Mouse (Mus musculus) left cerebral cortex, postnatal 36 days (tissue): ENCODE results near the gene Rnf2. TPM values are rescaled to one million over a fixed set of nuclear protein-coding genes. Genes with fewer than 3 reads are reported as not detected.

Experiments
- DNase-seq, 2 experiments: peaks; one replicate each; pipeline ENCODE4 v3.0.0; 2021 to 2022; ENCODE audit warnings: low spot score in 2 of 2, mixed read lengths in 1 of 2
- intact Hi-C: fragments of 180-260 bp; cut with DNase I; formaldehyde crosslinking; loops from one replicate; pipeline ENCODE4 v1.15.1; 2025
- total RNA-seq, 2 experiments: library from RNA; stranded (reverse); gene quantifications; 2 replicates each; pipeline ENCODE4 v1.2.3; 2021

Gene Rnf2
- 10 to 100 TPM; 29.5 to 34.9 TPM for total RNA-seq

DNA sequence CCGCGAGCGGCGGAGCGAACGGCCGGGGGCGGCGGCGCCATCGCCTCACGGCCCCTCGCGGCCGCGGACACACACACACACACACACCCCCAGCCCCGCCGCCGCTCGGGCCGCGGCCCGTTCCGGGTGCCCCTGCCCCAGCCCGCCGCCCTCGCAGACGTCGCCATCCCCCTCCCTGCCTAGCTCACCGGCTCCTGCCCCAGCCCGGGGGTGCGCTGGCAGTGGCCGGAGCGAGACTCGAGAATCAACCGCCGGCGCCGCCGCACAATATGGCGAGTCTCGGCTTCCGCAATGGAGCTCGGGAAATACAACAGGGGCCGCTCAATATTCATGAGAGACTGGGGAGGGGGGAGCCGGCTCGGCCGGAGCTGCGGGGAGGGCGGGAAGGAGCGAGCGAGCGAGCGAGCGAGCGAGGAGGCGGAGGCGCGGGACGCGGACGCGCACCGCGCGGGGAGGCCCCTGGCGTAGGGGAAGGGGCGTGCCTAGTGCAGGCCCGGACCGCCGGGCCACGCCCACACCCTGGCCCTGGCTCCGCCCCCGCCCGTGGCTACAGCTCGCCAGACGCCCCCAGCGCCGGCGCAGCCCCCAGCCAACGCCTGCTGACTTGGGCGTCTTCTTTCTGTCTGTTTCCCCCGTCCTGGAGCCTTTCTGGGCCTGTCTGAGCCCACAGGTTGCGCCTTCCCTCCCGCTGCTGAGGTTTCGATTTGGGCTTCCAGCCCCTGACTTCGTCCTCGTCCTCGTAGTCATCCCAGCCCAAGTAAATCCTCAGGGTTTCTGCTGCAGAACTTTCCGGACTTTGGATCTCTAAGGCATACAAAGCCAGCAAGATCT, at the start of gene Rnf2:
Rnf2 (minus strand) TSS at position 425 of the 831 bp plus-strand sequence.
- DNase-seq, result peak; percentile 88 to 90
- intact Hi-C loops, result no loop called here

DNA sequence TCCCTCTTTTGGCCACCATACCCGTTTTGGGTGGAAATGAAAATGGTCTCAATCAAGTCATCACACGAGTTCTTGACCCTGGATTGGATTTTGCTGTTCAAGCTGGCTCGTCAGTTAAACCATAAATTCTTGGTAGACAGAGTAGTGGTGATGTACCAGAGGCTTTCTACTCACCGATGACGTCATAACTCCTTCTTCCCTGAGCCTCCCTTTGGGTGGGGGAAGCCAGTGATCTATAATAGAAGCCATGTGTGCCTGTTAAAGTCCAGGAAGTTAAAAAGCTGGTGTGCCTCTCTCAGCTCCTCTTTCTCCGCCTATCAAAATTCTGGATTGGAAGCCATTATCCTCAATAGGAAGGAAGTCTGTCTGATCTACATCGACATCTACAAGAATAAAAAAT, 49.0 kb upstream of the Rnf2 start:
- intact Hi-C loops, result no loop called here

DNA sequence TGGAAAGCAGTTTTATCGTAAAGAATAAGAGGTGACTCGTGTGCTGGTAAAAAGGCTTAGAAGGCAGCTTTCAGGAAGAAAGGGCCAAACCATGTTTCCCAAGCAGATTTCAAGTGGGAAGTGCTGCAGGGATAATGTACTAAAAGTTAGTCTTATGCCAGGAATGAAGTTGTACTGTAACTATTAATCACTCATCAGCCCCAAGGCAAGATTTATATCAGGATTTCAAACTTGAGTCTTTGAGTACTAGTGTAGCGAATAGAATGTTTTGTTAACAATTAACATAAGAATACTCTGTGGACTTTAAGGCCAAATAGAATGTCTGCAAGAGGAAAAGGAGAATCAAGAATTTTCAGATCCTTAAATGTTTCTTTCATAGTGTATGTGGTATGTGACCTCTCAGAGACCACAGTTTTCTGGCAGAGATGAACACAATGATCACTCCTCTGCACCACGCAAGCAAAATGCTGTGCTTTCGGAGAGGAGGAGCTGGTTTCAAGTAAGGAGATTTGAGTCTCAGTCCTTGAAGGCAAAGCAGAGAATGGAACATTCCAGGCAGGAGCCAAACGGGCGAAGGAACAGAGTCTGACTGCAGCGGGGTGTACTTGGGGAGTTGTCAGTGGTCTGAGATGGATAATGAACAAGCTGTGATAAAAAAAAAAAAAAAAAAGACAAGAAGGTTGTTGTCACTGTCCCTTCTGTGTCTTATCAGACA, 48.3 kb upstream of the Rnf2 start:
- DNase-seq, result no peak
- intact Hi-C loops, result no loop called here

More for the DNA sequence above, 49.0 kb upstream of the Rnf2 start:
- no peak for DNase-seq

DNA sequence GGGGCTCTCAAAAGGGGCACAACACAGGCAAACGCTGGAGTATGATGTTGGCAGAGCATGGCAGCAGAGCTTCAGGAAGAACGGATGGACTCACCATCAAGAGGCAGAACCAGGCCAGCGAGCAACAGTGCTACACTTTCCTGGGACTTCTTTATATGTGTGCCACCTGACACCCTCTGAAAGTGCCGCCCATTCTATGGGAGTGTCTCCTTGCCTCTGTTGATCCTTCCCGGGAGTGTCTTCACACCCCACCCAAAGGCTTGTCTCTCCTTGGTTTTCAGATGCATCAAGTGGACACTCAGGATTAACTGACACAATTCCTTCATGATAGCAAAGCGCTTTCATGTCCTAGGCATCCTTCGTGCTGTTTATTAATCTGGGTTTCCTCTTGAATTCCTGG, 44.8 kb upstream of the Rnf2 start:
- DNase-seq, result no peak
- intact Hi-C loops, result no loop called here

DNA sequence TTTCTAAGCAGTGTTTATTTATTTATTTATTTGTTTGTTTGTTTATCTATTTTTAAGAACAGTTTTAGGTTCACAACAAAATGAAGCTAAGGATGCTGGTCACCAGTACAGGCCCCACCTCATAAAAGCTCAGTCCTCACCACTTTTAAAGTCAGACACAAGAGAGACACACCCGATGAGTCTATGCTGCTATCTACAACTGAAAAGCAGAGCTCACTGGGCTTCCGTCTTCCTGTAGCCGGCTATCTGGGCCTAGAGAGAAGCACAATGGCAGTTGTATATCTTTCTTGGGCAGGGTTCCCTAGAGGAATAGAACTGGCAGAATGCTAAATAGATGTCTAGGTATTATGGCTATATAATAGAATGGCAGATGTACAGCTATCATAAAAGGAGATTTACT, 43.8 kb upstream of the Rnf2 start:
- intact Hi-C loops, result no loop called here
- DNase-seq, result no peak

DNA sequence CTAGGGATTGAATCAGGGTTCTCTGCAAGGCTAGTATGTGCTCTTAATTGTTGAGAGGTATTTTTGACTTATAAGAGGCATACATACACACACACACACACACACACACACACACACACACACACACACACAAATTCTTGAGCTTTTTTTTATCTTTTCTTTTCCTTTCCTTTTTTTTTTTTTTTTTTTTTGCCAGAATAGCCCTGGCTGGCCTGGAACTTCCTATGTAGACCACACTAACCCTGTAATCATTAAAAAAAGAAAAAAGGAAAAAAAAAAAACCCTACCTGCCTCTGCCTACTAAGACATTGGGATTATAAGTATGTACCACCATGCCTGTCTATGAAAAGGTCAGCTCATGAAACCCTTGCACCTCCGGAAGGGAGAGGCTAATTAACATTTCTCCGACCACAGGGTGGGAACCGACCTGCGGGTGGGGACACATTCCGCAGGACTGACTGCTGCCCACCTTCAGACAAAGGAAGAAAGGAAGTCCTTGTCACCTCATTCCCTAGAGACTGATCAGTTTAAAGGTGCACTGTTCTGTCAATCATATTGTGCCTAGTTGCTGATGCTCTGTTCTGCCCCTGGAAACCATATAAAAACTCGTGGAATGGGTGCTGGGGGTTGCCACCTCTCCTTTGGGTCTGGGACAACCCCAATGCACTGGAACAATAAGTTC, 43.2 kb upstream of the Rnf2 start:
- DNase-seq, result no peak
- intact Hi-C loops, result no loop called here

DNA sequence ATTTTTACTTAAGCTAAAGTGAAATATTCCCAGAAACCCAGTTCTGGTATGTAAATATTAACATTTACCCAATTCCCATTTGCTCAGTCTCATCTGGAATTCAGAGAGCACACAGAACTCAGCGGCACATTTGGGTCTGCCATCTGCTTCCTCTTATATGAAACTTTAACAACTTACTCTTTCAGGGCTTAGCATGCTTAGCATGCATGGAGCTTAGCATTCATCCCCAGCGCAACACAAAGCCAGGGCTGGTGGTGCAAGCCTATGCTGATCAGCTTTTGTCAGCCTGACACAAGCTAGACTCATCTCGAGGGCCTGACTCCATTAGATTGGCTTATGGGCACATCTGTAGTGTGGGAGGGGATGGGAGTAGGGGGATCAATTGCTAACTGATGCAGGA, 25.9 kb upstream of the Rnf2 start:
- intact Hi-C loops, result no loop called here
- peak in 1 of 2 experiments; percentile 15 for DNase-seq

DNA sequence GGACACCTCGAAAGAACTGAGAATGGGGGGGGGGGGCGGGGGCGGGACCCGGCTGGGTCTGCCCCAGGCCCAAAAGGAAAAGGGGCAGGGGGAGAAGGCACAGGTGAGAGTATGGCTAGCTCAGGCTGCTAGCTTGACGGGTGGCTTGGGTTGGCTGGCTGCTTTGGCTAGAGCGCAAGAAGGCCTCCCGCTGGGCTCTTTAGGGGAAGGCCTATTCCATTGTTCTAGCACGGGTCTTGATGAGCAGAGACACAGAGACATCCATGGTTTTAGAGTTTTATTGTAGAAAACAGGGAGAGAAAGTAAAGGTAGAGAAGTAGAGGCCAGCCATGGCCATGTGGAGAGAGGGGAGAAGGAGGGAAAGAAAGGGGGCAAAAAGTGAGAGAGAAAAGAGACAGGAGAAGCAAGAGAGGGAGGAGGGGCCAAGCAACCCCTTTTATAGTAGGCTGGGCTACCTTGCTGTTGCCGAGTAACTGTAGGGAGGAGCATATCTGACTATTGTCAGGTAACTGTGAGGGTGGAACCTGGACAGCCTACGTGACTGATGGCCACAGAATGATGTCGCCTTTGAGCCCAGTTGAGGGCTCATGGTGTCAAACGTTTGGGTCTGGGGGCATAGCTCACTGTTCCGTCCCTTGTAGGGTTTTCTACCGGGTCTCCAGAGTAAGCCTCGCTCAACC, 17.0 kb upstream of the Rnf2 start:
- DNase-seq, result no peak
- intact Hi-C loops, result no loop called here

DNA sequence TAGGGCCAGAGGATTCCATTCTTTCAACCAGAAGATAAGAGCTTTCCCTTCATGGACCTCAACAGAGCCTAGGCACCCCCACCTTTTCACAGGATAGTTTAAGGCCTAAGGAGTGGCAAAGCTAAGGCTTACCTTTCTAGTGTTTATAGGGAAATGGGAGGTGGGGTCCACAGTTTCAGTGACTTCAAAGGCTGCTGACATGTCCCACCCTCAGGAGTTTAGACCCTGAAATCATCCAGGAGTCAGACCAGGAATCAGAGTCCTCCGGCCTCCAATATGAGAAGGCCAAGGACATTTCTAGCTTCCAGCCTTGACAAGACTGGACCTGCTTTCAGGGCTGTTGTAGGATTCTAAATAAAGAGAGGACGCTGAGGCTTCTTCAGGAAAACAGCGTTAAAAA, 16.1 kb upstream of the Rnf2 start:
- intact Hi-C loops, result no loop called here
- DNase-seq, result no peak

DNA sequence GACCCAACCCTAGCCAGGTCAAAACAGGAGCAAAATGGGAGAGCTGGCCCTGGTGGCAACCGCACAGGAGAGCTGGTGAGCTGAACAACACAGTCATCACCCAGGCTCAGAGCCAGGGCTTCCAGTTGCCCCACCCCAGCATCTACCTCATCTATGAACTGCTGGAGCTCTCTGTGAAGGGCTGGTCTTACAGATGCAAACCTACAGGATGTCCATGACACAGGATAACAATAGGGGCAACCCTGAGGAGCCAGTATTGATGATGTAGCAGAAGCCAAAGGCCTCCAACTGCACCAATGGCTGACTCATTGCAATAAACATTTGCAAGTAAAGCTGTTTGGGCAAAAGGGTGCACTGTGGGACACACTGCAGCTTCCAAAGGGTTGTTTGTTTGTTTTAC, 15.0 kb upstream of the Rnf2 start:
- intact Hi-C loops, result no loop called here
- no peak for DNase-seq

DNA sequence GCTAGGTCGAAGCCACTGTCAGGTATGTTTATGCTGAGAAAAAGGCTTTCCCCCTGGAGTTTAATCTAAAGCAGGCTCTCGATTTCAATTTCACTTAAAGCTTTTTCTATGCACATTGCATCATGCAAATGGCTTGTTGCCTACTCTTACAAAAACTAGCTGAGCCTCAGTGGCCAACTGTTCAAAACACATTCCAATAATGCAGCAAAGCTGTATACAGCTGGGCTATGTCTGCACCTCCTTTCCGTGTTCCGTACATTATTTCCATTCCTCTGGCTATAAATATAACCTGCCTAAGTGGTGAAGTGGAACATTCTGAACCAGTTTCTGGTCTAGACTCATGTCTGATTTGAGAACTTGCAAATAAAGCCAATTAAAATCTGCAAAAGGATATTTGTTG, 13.4 kb upstream of the Rnf2 start:
- intact Hi-C loops, result no loop called here
- DNase-seq, result peak; percentile 12 to 16

DNA sequence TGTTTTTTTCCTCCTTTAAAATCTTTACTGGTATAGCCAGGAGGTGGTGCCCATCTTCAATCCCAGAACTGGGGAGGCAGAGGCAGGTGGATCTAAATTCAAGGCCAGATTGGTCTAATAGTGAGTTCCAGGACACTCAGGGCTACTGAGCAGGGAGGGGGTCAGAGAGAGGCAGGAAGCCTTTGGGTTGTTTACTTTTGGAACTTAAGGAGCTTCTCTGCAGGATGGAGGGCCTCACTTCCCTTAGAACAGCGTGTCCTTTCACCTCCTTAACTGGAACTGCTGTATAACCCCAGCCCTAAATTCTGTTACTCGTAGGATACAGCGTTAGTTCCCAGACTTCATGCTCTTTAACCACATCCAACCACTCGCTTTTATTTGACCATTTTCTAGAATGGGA, 10.1 kb upstream of the Rnf2 start:
- intact Hi-C loops, result no loop called here
- DNase-seq, result no peak

DNA sequence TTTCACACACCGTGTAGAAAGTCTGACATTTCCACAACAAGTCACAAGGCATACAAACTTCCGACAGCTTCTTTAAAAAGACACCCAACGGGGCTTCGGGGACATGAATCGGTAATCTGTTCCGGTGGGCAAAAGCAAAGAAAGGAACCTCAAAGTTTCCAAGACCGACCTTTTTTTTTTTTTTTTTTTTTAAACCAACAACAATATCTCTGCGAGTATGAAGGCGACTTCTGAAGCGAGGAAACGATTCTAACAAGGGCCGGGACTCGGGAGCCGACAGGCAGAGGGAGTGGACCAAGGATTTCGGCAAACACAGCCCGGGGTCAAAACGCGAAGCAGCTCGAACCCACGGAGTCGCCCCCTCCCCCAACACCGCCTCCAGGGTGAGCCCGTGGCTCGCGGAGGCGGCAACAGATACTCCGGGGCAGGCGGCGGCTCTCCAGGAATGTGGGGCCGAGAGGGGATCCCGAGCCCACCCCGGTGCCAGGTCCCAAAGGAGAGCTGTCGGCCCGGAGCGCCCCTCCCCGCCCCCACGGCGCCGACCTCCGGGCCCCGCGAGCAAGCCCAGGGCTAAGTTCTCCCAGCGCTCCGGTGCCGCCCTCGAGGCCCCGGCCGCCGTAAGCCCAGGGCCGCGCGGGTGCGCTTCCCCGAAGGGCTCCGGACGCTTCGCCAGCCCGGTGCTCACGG, 797 bp downstream of the Rnf2 start:
- intact Hi-C loops, result no loop called here
- peak; percentile 46 to 51 for DNase-seq

DNA sequence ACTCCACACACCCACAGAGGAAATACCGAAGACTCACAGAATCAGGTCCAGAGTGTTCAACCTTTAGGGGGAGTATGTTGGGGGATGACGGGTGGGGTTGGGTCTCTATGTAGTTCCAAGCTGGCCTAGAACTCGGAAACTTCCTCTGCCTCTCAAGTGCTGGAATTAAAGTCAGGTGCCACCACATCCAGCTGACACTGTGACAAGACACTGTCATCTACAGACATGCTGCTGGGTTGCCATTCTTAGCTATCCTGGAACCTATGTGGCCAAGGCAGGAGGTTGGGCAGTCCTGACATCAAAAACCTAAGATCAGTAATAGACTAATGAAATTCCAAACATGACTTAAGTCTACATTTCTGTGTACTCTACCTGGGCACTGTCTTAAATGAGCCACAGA, 2.4 kb downstream of the Rnf2 start:
- no peak for DNase-seq
- intact Hi-C loops, result no loop called here

DNA sequence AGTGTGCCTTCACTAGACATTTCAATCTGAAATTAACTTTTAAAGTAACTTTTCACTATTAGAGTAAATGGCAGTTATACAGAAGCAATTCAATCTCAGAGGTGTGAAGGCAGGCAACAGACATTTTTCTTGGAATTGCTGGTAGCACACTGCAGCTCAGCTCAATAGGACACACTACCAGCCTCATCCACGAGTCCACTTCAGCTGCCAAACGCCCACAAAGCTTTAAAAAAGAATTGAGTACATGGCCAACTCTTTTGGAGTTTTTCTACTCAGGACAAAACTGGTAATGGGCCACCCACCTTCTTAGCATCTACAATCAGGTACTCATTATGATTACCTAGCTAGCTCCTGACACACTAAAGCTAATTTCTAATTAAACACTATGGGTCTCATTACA, 2.8 kb downstream of the Rnf2 start:
- no peak for DNase-seq
- intact Hi-C loops, result no loop called here

DNA sequence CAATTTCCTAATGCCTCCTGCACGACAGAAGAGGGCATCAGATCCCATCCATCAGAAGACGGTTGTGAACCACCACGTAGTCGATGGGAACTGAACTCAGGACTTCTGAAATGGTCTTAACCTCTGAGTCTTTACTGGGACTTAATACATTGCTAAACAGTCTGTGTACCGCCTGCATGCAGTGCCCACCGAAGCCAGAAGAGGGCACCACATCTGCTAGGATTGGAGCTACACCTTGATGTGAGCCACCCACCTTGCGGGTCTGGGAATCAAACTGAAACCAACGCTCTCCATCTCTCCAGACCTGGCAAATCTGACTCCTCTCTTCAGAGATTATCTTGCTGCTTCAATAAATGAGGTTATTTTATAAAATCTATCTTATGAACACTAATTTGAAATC, 3.7 kb downstream of the Rnf2 start:
- no peak for DNase-seq
- intact Hi-C loops, result no loop called here

DNA sequence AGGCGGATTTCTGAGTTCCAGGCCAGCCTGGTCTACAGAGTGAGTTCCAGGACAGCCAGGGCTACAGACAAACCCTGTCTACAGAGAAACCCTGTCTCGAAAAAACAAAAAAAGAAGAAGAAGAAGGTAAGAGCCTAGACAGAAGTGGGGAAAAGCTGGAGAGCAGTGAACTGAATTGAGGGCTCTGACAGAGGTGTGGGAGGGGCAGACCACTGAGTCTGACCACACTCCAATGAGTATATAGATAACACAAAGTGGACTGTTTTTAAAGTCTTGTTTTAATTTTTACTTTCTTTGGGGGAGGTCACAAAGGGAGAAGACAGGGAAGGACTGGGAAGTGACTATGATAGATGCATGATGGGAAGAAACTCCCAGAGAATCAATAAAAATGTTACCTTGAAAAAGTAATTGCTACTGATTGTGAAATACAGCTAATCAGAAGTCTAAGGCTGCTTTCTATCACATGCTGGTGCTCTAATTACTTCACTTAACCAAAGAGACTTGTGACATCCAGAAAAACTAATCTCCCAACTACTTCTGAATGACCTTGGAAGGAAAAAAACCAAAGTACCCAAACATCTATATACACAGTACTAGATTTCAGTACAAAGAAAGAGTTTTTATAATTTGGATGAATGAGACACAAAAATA, 5.0 kb downstream of the Rnf2 start:
- intact Hi-C loops, result no loop called here
- DNase-seq, result no peak

DNA sequence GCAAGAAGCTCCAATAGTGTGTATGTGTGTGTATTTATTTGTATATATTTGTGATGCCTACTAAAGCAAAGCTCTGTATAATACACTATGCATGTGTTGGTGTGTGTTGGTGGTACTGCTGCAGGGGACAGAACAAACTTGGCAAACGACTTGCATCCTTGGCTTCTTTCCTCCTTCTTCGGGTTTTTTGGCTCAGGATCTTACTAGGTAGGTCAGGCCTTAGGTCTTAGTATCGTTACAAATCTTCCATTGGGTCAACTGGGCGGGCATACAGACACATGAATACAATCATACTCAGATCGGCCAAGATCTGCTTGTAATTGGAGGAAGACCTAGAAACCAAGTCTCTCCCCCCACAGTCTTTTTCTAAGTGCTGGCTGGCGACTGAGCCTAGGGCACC, 6.0 kb downstream of the Rnf2 start:
- no peak for DNase-seq
- intact Hi-C loops, result loop anchor here (5.0 kb wide), 1 partner anchor 213 kb away; no protein-coding TSS in a partner anchor

DNA sequence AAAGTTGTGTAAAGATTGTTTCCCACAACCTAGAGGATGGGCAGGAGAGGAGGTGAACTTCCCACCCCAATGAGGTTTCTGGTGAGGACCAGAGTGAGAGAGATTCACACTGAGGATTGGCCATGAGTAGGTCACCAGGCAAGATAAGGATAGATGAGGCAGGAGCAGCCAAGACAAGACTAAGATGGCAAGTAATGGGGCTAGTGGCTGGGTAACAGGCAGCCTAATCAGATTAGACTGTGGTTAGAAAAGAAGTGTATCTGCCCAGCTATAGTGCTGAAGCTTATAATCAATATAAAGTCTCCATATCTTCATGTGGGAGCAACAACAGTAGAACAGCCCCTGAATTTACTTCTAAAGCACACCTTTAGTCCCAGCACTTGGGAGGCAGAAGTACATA, 6.9 kb downstream of the Rnf2 start:
- intact Hi-C loops, result loop anchor here (5.0 kb wide), 1 partner anchor 213 kb away; no protein-coding TSS in a partner anchor
- no peak for DNase-seq
